Comparison of ENCODE assay signal across 19 mouse cellular contexts in the genomic region with DNA sequence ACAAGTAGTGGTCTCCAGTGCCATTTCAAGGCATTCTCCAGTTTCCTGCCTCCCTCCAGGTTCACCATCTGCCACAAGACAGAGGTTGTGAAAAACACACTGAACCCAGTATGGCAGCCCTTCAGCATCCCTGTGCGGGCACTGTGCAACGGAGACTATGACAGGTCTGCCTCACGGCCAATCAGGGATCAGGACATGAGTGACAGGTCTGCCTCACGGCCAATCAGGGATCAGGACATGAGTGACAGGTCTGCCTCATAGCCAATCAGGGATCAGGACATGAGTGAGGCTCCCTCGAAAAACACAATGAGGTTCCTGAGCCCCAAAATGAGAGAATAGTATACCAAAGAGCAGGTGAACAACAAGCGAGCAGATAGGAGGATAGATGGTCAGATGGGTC. TPM values are rescaled to one million over a fixed set of nuclear protein-coding genes. Genes with fewer than 3 reads are reported as not detected.
"Had no signal": no experiment of that assay in that cellular context is flagged by ENCODE, and none has a peak within 500 bp of the region (broad histone marks: within the 10 kb centered on the region; RNA-seq: fewer than 3 reads in every experiment).

No protein-coding gene starts in this region.

- H3K4me1 ChIP-seq: kidney, embryonic 15.5 days; liver, embryonic 13.5 days; midbrain, embryonic 12.5 days; neural tube, embryonic 13.5 days had no signal

- DNase-seq: kidney, postnatal 10 days; kidney, postnatal 36 days; layer of hippocampus, postnatal 36 days; liver, embryonic 13.5 days; lung, adult 2 months; lung, postnatal 14 days; retina, postnatal 1 day; right cerebral cortex, postnatal 25 days; thymus, adult 18-20 months; thymus, postnatal 36 days had no signal

- H3K36me3 ChIP-seq: kidney, embryonic 15.5 days; liver, embryonic 13.5 days; midbrain, embryonic 12.5 days; neural tube, embryonic 13.5 days had no signal

- H3K4me3 ChIP-seq: kidney, embryonic 15.5 days; left cerebral cortex, adult 2 months; liver, embryonic 13.5 days; midbrain, embryonic 12.5 days; myocyte; neural tube, embryonic 13.5 days had no signal

- H3K9me3 ChIP-seq: kidney, embryonic 15.5 days; liver, embryonic 13.5 days; midbrain, embryonic 12.5 days; neural tube, embryonic 13.5 days had no signal

- H3K4me2 ChIP-seq: kidney, embryonic 15.5 days; liver, embryonic 13.5 days; midbrain, embryonic 12.5 days; neural tube, embryonic 13.5 days had no signal

- H3K9ac ChIP-seq: kidney, embryonic 15.5 days; liver, embryonic 13.5 days; midbrain, embryonic 12.5 days; neural tube, embryonic 13.5 days had no signal

- H3K27me3 ChIP-seq: kidney, embryonic 15.5 days had no signal

- H3K27ac ChIP-seq: kidney, embryonic 15.5 days; left cerebral cortex, adult 2 months; liver, embryonic 13.5 days; macrophage; midbrain, embryonic 12.5 days; neural tube, embryonic 13.5 days had no signal

- ATAC-seq: midbrain, embryonic 16.5 days had no signal

RNA-seq across cellular contexts. Expression of gene Cpne9, which starts 8.2 kb away (rescaled TPM):
- total RNA-seq: liver, adult 2 months had no signal
- polyA plus RNA-seq: liver, adult 2 months; liver, embryonic 13.5 days; macrophage; small intestine, adult 2 months had no signal
